Mouse (Mus musculus): Measurements from ENCODE around the gene Syn3. TPM values are rescaled to one million over a fixed set of nuclear protein-coding genes. Genes with fewer than 3 reads are reported as not detected.
"Not testable (repeated sequence)": the region's sequence is repeated elsewhere in the genome, so short reads cannot be mapped to it uniquely, and the experiment has no call there.

Gene Syn3
- total RNA-seq, 2 experiments from 2014 or later: 23.0 to 27.5 TPM

DNA sequence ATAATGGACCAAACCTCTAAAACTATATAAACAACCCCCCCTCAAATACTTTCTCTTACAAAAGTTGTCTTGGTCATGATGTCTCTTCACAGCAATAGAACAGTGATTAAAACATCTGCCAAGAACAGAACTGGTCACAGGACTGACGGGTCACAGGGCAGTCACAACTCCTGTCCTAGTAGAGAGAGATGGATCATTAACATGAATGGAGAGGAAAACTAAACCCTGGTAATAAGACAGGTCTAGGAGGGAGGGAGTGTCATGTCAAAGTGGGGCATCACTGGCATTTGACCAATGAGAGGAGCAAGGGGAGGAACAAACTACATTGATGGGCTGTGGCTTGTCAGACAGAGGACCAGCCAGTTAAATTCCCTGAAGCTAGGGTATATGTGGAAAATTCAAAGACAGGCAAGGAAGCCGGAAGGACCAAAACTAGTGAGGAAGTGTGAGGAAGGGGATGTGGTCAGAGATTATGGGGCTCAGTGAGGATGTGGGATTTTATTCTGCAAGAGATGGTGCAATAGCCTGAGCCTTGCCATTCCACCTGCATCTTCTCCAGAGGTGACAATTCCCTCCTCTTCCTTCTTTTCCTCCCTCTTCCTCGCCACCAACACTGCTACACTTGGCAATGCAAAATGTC lies 76.8 kb downstream of the Syn3 start:
- DNase-seq (ENCODE audit: low spot score in 2 of 2): no peak

DNA sequence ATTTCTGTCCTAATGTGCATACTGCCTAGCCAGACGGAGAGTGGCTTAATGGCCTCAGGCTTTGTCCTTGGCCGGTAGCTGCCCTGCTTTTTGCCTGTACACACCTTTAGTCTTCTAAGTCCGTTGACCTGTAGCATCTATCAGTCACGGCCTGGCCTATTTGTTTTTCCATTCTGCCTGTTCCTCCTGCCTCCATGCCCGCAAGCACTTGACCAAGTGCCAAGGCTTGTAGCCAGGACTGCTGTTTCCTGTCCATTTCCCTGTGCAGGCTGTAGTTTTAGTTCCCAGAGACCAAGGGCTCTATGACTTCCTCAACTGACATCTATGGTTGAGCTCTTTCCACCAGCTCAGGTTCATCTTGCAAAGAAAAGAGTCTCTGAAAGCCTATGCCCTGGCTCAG lies 79.8 kb downstream of the Syn3 start:
- no peak for DNase-seq (ENCODE audit: low spot score in 2 of 2)

DNA sequence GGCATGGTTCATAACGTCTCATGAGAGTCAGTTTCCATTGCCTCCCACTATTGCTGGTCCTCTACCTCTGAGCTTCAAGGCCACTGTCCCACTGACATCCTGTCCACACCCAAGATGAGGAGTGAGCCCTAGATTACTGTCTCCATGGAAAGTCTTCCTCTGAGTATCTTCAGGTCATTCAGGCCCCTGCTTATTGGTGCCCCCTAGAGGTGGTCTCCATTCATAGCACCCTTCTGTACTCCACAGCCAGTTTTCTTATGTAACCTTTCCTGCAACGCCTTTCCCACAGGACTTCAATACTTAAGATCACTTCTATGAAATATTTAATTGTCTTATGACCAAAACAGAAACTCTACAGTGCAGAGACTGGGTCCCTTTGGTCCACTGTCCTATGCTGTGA lies 80.4 kb downstream of the Syn3 start:
- DNase-seq (ENCODE audit: low spot score in 2 of 2): peak; percentile 12 to 19

DNA sequence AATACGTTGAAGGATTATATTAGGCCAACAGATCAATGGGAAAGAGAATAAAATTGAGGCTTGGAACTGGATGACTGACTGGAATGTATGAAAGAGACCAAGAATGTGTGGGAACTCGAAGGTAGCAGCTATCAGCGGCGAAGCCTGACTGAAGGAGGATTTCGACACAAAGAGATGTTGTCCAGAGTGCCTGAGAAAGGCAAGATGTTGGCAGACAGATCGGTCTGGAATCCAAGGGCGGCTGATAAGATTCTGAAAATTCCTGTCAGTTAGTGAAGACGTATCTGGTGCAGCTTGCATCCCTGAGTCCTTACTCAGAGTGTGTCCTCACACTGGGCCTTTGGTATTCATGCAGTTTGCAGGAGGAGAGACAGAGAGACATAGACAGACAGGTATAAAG lies 81.9 kb downstream of the Syn3 start:
- no peak for DNase-seq (ENCODE audit: low spot score in 2 of 2)

DNA sequence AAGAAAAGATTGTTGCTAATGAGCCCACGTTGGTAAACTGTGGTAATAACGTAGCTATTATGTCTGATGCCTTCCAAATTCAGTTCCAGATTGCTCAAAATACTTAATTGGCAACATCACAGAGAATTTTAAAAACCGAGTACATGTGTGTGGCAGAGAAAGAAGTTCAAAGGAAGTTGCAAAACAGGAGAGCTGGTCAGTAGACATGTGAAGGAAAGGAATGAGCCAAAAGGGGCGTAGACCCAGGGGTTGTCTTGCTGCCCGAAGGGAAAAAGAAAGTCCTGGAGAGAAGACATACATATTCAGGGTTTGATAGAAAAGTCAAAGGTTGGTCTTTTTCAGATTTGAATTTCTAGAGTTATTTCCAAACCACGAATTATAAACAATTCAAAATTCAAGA lies 87.8 kb downstream of the Syn3 start:
- DNase-seq (ENCODE audit: low spot score in 2 of 2): no peak

DNA sequence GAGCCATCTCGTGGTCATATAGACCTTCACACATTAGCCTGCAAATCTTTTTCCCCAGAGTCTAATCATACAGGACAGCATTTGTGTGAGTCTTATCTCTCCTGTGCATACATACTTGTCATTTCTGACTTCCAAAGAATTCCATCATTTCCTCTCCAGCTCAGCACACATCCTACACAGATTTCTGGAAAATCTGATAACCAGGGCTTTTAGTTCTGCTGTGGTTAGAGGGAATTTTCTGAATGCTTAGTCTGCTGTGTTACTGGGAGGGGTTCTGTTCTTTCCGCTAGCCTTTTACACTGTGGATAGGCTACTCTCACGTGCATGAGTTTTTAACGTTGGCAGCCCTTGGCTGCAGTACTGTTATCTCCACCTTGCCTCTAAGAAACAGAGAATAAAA lies 91.7 kb downstream of the Syn3 start:
- no peak for DNase-seq (ENCODE audit: low spot score in 2 of 2)

DNA sequence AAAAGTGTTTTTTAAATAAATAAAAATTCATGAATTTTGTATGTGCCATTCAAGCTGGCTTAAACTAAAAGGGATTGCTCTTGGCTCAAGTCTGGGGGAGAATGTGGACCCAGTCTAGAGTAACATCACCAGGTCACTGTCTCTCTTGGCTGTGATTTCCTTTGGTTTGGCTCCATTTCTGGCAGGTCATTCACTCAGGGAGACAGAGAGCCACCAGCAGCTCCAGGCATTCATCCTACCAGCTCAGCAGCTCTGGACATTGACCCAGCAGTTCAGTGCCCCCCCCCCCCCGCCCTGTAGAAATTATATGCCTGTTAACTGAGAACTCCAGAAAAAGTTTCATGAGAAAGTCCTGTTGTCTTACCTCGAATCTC lies 100.4 kb downstream of the Syn3 start:
- DNase-seq (ENCODE audit: low spot score in 2 of 2): no peak

DNA sequence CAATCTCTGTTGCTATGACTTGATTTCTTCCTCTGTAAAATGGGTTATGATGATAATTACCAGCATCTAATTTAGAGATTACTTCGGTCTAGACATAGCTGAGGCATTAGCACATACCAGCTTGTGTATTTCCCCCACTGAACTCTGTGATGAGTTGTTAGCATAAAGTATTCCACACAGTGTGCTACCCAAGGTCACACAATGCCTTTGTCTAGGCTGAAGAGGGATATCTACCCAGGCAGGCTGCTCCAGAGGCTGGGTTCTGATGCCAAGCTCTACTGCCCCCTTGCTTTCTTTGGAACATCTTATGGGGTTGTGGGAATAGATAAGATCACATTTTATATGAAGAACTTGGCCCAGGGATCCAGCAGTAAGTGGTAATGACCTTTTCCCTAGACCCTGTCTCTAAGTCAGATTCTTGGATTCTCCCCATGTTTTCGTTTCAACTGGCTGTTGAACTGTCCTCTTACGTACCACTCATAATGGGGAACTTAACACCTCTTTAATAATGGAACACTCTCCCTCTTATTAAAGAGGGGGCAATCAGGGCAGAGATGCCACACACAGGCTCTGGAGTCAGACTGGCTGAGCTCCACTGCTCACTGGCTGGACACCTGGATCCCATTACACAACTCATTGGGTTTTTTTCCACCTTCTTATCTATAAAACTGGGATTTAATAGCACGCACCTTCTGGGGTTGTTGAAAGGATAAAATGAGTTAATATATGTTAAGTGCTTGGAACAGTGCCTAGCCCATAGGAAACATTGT lies 100.9 kb downstream of the Syn3 start:
- DNase-seq (ENCODE audit: low spot score in 2 of 2): no peak

DNA sequence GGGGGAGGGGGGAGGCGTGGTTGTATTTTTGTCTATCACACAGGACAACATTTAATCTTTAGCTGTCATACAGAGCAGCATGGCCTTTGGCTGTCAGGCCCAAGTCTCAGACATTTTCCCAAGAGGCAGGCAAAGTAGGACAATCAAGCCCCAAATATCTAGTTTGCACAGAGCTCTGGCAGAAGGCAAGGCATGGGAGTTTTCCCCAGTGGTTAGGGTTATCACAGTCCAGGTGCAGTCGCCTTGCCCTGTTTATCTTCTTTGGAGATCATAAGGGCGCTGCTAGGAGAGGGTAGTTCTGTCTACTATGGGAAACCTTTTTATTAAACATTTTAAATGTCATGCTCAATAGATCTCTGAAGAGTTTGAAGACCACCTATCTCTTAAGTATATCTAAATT lies 106.3 kb downstream of the Syn3 start:
- DNase-seq (ENCODE audit: low spot score in 2 of 2): no peak

DNA sequence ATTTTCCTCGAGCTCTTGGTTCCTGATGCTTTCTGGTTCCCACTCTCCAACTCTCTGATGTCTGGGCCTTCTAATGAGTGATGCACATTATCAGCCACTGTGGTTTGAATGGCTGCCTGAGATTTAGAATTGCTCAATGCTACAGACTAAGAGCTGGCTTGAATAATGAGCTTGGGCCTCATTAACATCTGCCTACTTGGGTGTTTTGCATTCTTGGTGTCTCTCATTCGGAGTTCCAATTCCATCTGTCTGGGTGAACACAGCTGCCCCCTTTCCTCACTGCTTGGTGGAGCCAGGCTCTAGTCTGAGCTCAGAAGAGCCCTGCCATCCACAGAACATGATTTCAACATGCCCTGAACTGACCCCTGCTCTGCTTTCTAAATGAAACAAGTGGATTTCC lies 108.8 kb downstream of the Syn3 start:
- peak in 1 of 2 experiments; percentile 12 for DNase-seq (ENCODE audit: low spot score in 2 of 2)

DNA sequence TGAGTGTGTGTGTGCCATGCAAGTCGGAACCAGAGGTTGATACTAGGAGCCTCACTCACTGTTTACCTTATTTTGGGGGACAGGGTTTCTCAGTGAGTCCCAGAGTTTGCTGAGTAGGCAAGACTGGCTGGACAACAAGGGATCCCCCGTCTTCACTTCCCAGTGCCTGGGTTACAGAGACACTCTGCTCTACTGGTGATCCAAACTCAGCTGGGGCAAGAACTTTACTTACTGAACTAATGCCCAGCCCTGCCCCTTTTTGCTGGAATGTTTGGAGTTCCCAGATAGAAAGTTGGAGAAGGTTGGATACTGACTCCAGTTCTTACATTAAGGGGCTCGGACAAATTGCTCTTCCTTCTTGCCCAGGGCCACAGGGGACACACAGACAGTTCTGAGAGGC lies 109.3 kb downstream of the Syn3 start:
- no peak for DNase-seq (ENCODE audit: low spot score in 2 of 2)

DNA sequence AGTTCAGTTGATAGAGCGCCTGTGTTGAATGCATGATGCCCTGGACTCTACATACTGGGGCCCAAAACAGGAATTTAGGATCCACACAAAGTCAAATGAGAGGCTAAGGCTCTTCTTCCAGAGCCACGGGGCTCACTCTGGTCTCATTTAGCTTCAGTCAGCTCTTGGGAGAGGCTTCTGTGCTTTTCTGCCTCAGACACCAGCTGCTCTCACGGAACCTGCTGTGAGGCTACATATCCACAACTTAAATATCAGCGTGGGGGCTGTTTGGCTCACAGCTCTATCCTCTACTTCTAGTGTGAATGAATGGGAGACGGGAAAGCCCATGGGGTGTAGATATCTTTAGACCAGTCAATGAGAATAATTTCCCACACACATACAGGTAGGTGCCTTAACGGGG lies 109.9 kb downstream of the Syn3 start:
- DNase-seq (ENCODE audit: low spot score in 2 of 2): peak; percentile 51 to 52

DNA sequence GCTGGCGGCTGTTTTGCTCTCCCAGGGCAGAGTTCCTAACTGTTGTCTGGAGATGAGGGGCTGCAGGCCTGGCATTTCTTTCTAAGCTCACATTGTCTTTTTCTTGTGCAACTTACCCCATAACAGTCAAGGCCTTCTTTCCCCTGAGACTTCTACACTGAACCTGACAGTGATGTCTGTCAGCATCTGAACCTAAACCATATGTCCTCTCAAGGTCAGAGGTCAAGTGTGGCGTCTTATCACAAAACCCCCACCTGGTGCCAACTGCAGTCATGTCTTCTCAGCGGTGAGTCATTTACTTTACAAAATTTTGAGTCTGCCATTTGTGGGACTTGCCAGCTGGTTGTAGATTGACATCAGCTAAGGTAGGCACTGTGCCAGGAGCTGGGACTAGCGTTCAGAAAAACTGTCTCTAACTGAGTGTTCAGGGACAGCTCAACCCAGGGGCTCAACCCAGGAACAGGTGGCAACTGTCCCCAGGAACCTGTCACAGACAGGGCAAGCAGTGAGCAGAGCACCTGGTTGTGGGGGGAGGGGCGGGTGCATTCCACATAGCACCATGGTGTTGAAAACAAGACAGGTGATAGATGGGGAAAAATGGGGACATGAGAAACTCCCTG lies 110.8 kb downstream of the Syn3 start:
- peak in 1 of 2 experiments; percentile 20 for DNase-seq (ENCODE audit: low spot score in 2 of 2)

DNA sequence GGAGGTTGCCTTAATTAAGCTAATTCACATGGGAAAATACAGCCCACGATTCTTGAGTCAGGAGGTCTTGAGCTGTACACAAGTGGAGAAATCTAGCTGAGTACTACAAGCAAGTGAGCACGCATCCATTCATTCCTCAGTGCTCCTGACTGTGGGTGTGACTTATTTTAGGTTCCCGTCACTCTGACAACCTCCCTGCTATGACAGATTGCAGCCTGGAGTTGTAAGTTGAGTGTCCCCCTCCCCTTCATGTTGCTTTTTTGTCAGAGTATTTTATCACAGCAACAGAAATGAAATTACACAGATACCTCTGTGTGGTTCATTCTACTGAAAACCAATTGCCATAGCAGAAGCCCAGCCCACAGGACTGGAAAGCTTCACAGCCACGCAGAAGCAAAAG lies 112.5 kb downstream of the Syn3 start:
- DNase-seq (ENCODE audit: low spot score in 2 of 2): no peak

DNA sequence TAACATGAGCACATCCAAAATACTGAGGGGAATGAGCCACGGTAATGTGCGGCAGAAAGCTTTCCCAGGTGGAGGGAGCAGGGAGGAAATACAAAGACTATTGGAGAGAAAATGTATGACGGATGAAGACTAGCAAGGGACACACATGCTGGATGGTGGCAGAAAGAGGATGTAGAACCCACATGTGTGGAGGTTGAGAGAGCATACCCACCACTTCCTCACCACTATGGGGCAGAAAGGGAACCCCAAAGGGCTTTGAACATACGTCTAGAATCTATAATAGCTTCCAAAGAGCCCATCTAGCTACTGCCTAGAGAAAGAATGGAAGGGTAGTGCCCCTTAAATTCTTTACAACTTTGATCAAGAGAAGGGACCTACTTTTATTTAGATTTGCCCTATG lies 113.0 kb downstream of the Syn3 start:
- no peak for DNase-seq (ENCODE audit: low spot score in 2 of 2)

DNA sequence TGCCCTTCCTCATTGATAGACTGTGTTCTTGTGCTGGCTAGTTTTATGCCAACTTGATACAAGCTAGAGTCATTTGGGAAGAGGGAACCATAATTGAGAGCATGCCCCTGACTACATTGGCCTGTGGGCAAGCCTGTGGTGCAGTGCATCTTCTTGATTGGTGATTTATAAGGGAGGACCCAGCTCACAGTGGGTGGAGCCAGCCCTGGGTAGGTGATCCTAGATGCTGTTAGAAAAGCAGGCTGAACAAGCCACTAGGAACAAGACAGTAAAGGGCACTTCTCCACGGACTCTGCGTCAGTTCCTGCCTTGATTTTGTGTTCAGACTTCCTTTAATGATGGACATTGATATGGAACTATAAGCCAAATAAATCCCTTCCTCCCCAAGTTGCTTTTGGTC lies 114.0 kb downstream of the Syn3 start:
- no peak for DNase-seq (ENCODE audit: low spot score in 2 of 2)

DNA sequence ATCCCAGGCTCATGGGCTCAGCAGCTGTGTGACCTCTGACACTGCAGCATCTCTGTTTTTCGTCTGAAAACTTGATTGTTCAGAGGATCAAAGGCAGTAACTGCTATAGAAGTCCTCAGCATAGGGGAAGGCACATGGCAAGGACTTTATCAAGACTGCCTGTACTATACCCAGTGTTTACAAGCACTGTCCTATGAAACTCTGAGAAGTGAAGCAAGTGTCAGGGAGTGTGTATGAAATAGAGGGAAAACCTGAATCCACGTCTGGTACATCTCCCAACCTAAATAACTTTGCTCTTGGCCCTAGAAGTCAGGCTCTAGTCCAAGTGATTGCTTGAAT lies 116.8 kb downstream of the Syn3 start:
- DNase-seq (ENCODE audit: low spot score in 2 of 2): no peak

DNA sequence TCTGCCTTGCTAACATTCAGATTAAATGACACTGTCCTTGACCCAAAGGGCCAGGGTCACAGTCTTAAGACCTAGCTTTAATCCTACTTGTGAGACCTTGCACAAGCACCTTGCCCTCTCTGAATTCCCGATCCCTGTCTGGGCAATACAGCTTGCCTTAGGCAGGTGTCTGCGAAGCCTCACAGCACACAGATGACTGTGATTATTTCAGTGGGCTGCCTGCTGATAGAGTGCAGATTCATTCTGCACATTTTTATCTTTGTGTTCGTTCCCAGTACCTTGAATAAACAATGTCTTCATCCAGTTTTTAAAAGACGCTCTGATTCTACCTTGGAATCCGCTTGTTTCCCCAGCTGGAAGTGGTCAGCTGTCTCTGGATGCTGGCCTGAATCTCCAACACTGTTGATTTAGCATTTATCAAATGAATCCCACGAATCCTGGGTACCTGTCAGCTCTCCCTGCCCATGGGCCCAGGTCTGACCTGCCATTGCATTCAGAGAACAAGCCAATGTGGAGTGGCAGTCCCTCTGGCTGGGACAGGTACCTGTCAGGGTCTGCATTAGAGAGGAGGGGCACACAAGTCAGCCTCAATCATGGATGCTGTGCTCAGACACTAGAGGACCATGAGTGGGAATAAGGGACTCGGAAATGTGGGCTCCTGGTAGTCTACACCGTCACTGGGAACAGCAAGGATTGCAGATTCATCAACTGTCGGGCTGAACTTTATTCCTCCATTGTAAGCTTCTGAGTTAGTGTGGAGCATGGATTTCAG lies 117.4 kb downstream of the Syn3 start:
- no peak for DNase-seq (ENCODE audit: low spot score in 2 of 2)

DNA sequence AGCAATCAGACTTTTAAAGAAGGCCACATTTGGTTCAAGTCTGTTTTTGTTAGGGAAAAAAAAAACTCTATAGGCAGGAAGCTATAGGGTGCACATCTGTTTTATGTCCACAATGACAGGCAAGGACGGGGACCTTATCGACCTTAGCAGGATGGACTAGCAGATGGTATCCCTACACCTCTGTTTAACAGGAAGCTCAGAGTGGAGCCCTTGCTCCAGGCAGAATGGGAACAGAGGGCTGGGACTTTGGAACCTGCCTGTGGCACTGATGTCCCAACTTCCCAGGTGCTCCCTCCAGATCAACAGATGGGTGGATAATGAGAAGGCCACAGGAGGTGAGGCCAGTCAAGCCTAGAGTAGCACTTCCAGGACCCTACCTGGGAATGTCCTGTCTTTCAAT lies 118.1 kb downstream of the Syn3 start:
- DNase-seq (ENCODE audit: low spot score in 2 of 2): no peak

DNA sequence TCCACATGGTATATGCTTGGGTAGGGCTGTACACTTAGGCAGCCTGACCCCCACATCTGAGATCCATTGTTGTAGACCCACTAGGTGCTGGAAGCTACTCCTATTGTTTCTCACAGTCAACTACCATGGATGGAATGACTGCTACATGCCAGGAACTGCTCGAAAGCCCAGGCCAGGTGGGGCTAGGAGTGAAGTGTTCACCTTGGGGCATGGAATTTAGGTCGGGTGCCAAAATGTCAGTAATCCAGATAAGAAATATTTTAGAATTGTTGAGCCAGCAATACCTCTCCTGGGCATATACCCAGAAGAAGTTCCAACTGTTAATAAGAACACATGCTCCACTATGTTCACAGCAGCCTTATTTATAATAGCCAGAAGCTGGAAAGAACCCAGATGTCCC lies 119.9 kb downstream of the Syn3 start:
- DNase-seq (ENCODE audit: low spot score in 2 of 2): not testable (repeated sequence)

DNA sequence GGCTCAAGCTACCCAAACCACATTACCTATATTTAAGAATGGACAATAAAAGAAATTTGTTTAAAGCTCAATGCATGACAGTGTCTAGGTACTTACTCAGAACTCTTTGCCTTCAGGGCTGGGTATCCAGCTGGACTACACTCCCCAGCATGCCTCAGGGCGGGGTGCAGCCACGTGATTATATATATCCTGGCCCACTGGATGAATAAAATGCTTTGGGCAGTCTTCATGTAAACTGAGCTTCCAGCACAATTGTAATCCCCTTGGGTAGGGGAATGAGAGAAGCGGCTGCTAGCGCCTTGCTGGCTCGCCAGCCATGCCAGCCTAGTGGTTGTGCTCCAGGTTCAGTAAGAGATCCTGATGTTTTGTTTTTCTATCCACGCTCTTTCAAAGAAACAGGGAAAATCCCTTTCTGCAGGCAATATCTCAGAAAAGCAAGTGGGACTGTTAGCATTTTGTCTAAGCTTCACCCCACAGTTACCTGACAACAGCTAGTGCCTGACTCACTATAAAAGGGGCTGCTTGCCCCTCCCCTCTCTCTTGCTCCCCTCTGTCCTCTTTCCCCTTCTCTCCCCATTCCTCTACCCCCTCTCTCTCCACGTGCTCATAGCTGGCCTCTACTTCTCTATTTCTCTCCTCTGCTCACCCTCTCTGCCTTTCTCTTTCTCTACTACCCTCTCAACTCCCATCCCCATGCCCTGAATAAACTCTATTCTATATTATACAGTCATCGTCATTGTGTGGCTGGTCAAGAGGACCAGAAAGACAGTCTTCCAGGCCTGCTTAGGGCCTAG lies 122.1 kb downstream of the Syn3 start:
- no peak for DNase-seq (ENCODE audit: low spot score in 2 of 2)

All from left cerebral cortex, adult 18-20 months (tissue).